In genomic region chr12:69966071-69966470, GRCm38 (mm10) we compare ENCODE assay signal across 10 mouse cellular contexts. TPM values are rescaled to one million over a fixed set of nuclear protein-coding genes. Genes with fewer than 3 reads are reported as not detected.
A peak's percentile ranks its signal among the peaks of the same experiment; 100 is the strongest.
DNase-seq lines count a peak whose midpoint lies in the region; TF ChIP-seq lines count a peak whose summit lies in the region.
"Had no signal": no experiment of that assay in that cellular context is flagged by ENCODE, and none has a peak within 500 bp of the region (broad histone marks: within the 10 kb centered on the region; RNA-seq: fewer than 3 reads in every experiment).

No protein-coding gene starts in this region.

- DNase-seq in kidney, adult 2 months: peak; percentile 34
- no peak for DNase-seq in kidney, adult 18-20 months
- DNase-seq in brain, adult 2 months (ENCODE audit: low read depth, low spot score): peak; percentile 10
- peak; percentile 34 to 69 for DNase-seq in heart, postnatal 14 days
- peak; percentile 59 for DNase-seq in lung, postnatal 10 days
- DNase-seq in left cerebral cortex, postnatal 4 days: no peak
- DNase-seq in right cerebral cortex, adult 18-20 months: no peak
- no peak for DNase-seq in right cerebral cortex, postnatal 25 days
- DNase-seq: cerebellum, postnatal 14 days had no signal

- H3K4me3 ChIP-seq in kidney, adult 2 months (ENCODE audit: insufficient read depth, low read depth, low read length): no peak overlapping the region
- H3K4me3 ChIP-seq: embryonic facial prominence, embryonic 15.5 days had no signal

- no peak for TF ChIP-seq CTCF in kidney, adult 2 months (conservative IDR thresholded peaks at IDR 0.05; ENCODE audit: insufficient read depth, insufficient read length, low read depth, low read length)

- H3K27me3 ChIP-seq in kidney, adult 2 months (replicated peaks; ENCODE audit: control insufficient read depth, insufficient read depth, low read length): no peaks in the 10 kb centered on the region
- H3K27me3 ChIP-seq: embryonic facial prominence, embryonic 15.5 days had no signal

- peaks cover 6% of the 10 kb centered on the region; the same call in 1 of the 2 replicates for H3K36me3 ChIP-seq in kidney, adult 2 months (ENCODE audit: control insufficient read depth, insufficient read depth, low read length)

- WGBS in kidney, adult 2 months: 55% methylated on average over 5 of the region's 5 CpGs

- no peak for TF ChIP-seq POLR2A in kidney, adult 2 months (IDR thresholded peaks at IDR 0.05; ENCODE audit: low read depth, low read length)

- intact Hi-C loops in heart, postnatal 14 days (cut with DNase I): loop anchor here (10.0 kb wide), 1 partner anchor 269 kb away; the partner anchor contains the start of gene Pygl
- intact Hi-C loops in left cerebral cortex, postnatal 4 days (cut with DNase I): no loop called here

- H3K4me1 ChIP-seq in kidney, adult 2 months (ENCODE audit: control insufficient read depth, insufficient read depth, low read length): no peaks in the 10 kb centered on the region
- H3K4me1 ChIP-seq: embryonic facial prominence, embryonic 15.5 days had no signal

- H3K27ac ChIP-seq in kidney, adult 2 months (ENCODE audit: insufficient read depth, low read depth, low read length): no peak overlapping the region
- H3K27ac ChIP-seq: embryonic facial prominence, embryonic 15.5 days had no signal

RNA-seq across cellular contexts. Expression of gene Sav1, which starts 20.7 kb away (rescaled TPM):
- polyA plus RNA-seq in kidney, adult 2 months (2012; rRNA removed): 18.8 and 22.6 TPM in 2 replicates
- total RNA-seq in heart, postnatal 14 days (2021): 10 to 100 TPM; 30.0 to 31.4 TPM
- total RNA-seq in left cerebral cortex, postnatal 4 days (2021): 10 to 100 TPM; 26.0 to 27.0 TPM

Comparison
In these comparisons a context has a peak if more than half of its experiments do, and no peak if none do; other contexts are left out.
1. DNase-seq: peak in kidney, adult 2 months (single experiment), brain, adult 2 months (single experiment), heart, postnatal 14 days (2 of 2) and lung, postnatal 10 days (single experiment); none in kidney, adult 18-20 months (single experiment), left cerebral cortex, postnatal 4 days (single experiment), right cerebral cortex, adult 18-20 months (single experiment) and right cerebral cortex, postnatal 25 days (single experiment).